Mouse (Mus musculus): ENCODE data around the gene Mucl3. TPM values are rescaled to one million over a fixed set of nuclear protein-coding genes. Genes with fewer than 3 reads are reported as not detected.

Mucl3 gene
- not detected in 4 replicates for total RNA-seq (2023; ENCODE audit: inconsistent age)

GRCm38 (mm10) chr17:35643609-35644236 lies at the start of gene Mucl3:
Mucl3 (minus strand) TSS chr17:35643695.

GRCm38 (mm10) chr17:35673416-35674035 lies 30.0 kb upstream of the Mucl3 start, which contains the start of gene Gtf2h4:
Gtf2h4 (minus strand) TSS chr17:35673739.

GRCm38 (mm10) chr17:35667334-35668065 lies 24.0 kb upstream of the Mucl3 start, which contains the start of gene Vars2:
Vars2 (minus strand) TSS chr17:35667592.

GRCm38 (mm10) chr17:35626537-35626936 lies 17.0 kb downstream of the Mucl3 start, which contains the start of gene Gm9573:
Gm9573 (minus strand) TSS chr17:35626637.

GRCm38 (mm10) chr17:35601249-35601648 lies 42.2 kb downstream of the Mucl3 start, which contains the start of gene Sfta2:
Sfta2 (plus strand) TSS chr17:35601549.

Other genes with a start within 250 kb of the Mucl3 start
- gene H2-Q6, start 218.8 kb downstream of the Mucl3 start, total RNA-seq (2023; ENCODE audit: inconsistent age) = 271 to 340 TPM (median 322 TPM) in 4 replicates
- 154 to 200 TPM (median 183 TPM) in 4 replicates for gene H2-Q7, start 204.5 kb downstream of the Mucl3 start, total RNA-seq (2023; ENCODE audit: inconsistent age)
- gene H2-Q10, start 173.6 kb downstream of the Mucl3 start, total RNA-seq (2023; ENCODE audit: inconsistent age) = 55.8 to 66.3 TPM (median 64.4 TPM) in 4 replicates
- 0.63 to 0.74 TPM (median 0.67 TPM) in 3 of 4 replicates, not detected in the other for gene Pou5f1, start 137.7 kb downstream of the Mucl3 start, total RNA-seq (2023; ENCODE audit: inconsistent age)
- gene Tcf19, start 126.9 kb downstream of the Mucl3 start, total RNA-seq (2023; ENCODE audit: inconsistent age) = 4.8 to 6.8 TPM (median 5.4 TPM) in 4 replicates
- 11.5 to 19.0 TPM (median 13.4 TPM) in 4 replicates for gene Cchcr1, start 126.6 kb downstream of the Mucl3 start, total RNA-seq (2023; ENCODE audit: inconsistent age)
- not detected in 4 replicates for gene Psors1c2, start 110.5 kb downstream of the Mucl3 start, total RNA-seq (2023; ENCODE audit: inconsistent age)
- gene Cdsn, start 91.6 kb downstream of the Mucl3 start, total RNA-seq (2023; ENCODE audit: inconsistent age) = not detected in 4 replicates
- not detected in 4 replicates for gene 2300002M23Rik, start 76.2 kb downstream of the Mucl3 start, total RNA-seq (2023; ENCODE audit: inconsistent age)
- not detected in 4 replicates for gene Sfta2, start 42.1 kb downstream of the Mucl3 start, total RNA-seq (2023; ENCODE audit: inconsistent age)
- gene Gm9573, start 17.1 kb downstream of the Mucl3 start, total RNA-seq (2023; ENCODE audit: inconsistent age) = not detected in 4 replicates
- gene Vars2, start 23.9 kb upstream of the Mucl3 start, total RNA-seq (2023; ENCODE audit: inconsistent age) = 43.2 to 67.6 TPM (median 49.8 TPM) in 4 replicates
- 17.9 to 21.2 TPM (median 19.8 TPM) in 4 replicates for gene Gtf2h4, start 30.0 kb upstream of the Mucl3 start, total RNA-seq (2023; ENCODE audit: inconsistent age)
- not detected in 4 replicates for gene Ddr1, start 60.9 kb upstream of the Mucl3 start, total RNA-seq (2023; ENCODE audit: inconsistent age)
- 0.63 to 0.99 TPM (median 0.78 TPM) in 3 of 4 replicates, not detected in the other for gene Ier3, start 178.0 kb upstream of the Mucl3 start, total RNA-seq (2023; ENCODE audit: inconsistent age)
- gene Flot1, start 179.5 kb upstream of the Mucl3 start, total RNA-seq (2023; ENCODE audit: inconsistent age) = 16.0 to 20.9 TPM (median 18.6 TPM) in 4 replicates
- gene Tubb5, start 194.6 kb upstream of the Mucl3 start, total RNA-seq (2023; ENCODE audit: inconsistent age) = 262 to 275 TPM (median 274 TPM) in 4 replicates
- 71.4 to 86.6 TPM (median 79.7 TPM) in 4 replicates for gene Mdc1, start 197.8 kb upstream of the Mucl3 start, total RNA-seq (2023; ENCODE audit: inconsistent age)
- 80.2 to 95.7 TPM (median 86.5 TPM) in 4 replicates for gene Nrm, start 217.6 kb upstream of the Mucl3 start, total RNA-seq (2023; ENCODE audit: inconsistent age)
- gene Ppp1r18, start 221.9 kb upstream of the Mucl3 start, total RNA-seq (2023; ENCODE audit: inconsistent age) = 209 to 233 TPM (median 217 TPM) in 4 replicates
- gene Dhx16, start 236.1 kb upstream of the Mucl3 start, total RNA-seq (2023; ENCODE audit: inconsistent age) = 103 to 128 TPM (median 115 TPM) in 4 replicates